Mouse (Mus musculus): ENCODE measurements around the gene Spg7.

DNA sequence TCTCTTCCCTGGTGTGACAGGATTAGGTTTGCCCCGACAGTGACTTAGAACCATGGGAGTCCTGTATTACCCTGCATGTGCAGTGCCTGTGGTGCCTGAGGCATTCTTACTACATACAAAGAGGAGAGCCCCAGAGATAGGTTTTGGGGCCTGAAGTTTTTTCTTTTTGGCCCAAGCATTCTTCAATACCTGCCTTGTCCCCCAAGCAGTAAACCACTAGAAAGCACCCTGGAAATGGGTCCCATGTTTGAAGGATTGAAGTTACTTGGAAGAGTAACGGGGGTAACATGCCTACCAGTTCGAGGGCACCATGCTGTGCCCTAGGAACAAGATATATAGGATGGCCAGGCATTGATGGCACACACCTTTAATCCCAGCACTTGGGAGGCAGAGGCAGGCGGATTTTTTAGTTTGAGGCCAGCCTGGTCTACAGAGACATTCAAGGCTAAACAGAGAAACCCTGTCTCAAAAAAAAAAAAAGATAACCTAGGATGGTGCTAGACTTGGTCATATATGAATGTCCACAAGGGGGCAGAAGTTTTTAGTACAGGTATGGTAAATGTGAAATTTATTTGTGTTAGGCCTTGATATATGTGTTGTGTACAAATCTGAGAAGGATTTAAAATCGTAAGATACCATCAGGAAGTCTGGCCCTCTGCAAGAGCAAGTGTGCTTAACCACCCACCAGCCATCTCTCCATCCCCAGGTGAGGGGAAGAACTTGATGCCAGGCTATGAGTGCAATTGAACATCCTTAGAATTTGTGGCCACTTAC lies 43.0 kb downstream of the Spg7 start:
- TF ChIP-seq FLI1 (IDR thresholded peaks at IDR 0.05; ENCODE audit: low read length) (no peak), GATA1 (IDR thresholded peaks at IDR 0.05; ENCODE audit: borderline replicate concordance, low read length) (no peak)

Measured in megakaryocyte, embryonic 14.5 days (primary cell).